Comparison of ENCODE assay signal across 10 mouse cellular contexts in genomic region chr12:76530580-76531139, GRCm38 (mm10). TPM values are rescaled to one million over a fixed set of nuclear protein-coding genes. Genes with fewer than 3 reads are reported as not detected.
DNase-seq lines count a peak whose midpoint lies in the region; ATAC-seq lines count a peak whose summit lies in the region.
"Had no signal": no experiment of that assay in that cellular context is flagged by ENCODE, and none has a peak within 500 bp of the region (broad histone marks: within the 10 kb centered on the region; RNA-seq: fewer than 3 reads in every experiment).

Plekhg3 (plus strand) TSS chr12:76530891.

- H3K9me3 ChIP-seq in liver, embryonic 16.5 days (replicated peaks; ENCODE audit: control insufficient read depth, low read length), result no peaks in the 10 kb centered on the region

- H3K27ac ChIP-seq in liver, embryonic 16.5 days (ENCODE audit: low read length), result peak within 1 kb of the TSS; percentile 60

- no peak for ATAC-seq in granulocyte monocyte progenitor cell, adult 5-6 weeks (replicated peaks; ENCODE audit: poor library complexity, severe bottlenecking)
- ATAC-seq in liver, embryonic 16.5 days (ENCODE audit: low read depth), result no peak

- peaks cover 11% of the 10 kb centered on the region for H3K4me1 ChIP-seq in liver, embryonic 16.5 days (ENCODE audit: control insufficient read depth, low read depth, low read length)

- peaks cover 55% of the 10 kb centered on the region for H3K27me3 ChIP-seq in liver, embryonic 16.5 days (ENCODE audit: control insufficient read depth, insufficient read depth, low read depth, low read length)

- H3K36me3 ChIP-seq in liver, embryonic 16.5 days (ENCODE audit: control insufficient read depth, insufficient read depth), result no peaks in the 10 kb centered on the region

- H3K4me3 ChIP-seq in liver, embryonic 16.5 days (ENCODE audit: low read depth, low read length), result no peak within 1 kb of the TSS
- H3K4me3 ChIP-seq: erythroblast, embryonic 14.5 days had no signal

- peak within 1 kb of the TSS; percentile 2; the same call in 1 of the 2 replicates for H3K4me2 ChIP-seq in liver, embryonic 16.5 days (ENCODE audit: low read depth, low read length)

- WGBS in liver, embryonic 16.5 days (ENCODE audit: insufficient replicate concordance), result 48% methylated on average over 6 of the region's 6 CpGs

- H3K9ac ChIP-seq in liver, embryonic 16.5 days (ENCODE audit: low read depth, low read length), result no peak within 1 kb of the TSS

- DNase-seq in layer of hippocampus, postnatal 14 days (ENCODE audit: low spot score in 2 of 2), result no peak
- DNase-seq in layer of hippocampus, adult 9-11 months, result no peak
- no peak for DNase-seq in adrenal gland, postnatal 25 days
- no peak for DNase-seq in cerebellum, adult 9-11 months
- DNase-seq in lung, postnatal 14 days, result no peak
- DNase-seq: kidney, adult 9 months; thymus, adult 18-20 months had no signal

RNA-seq across cellular contexts. Expression of gene Plekhg3, which starts in this region (rescaled TPM):
- total RNA-seq in layer of hippocampus, postnatal 14 days (2021), result 10 to 100 TPM; 16.1 to 18.6 TPM
- total RNA-seq in adrenal gland, postnatal 25 days (2021), result 12.2 and 14.7 TPM in 2 replicates
- total RNA-seq in granulocyte monocyte progenitor cell, adult 5-6 weeks (2014; fragmentation: Nextera tagmentation), result 19.6 and 20.5 TPM in 2 replicates
- total RNA-seq in granulocyte monocyte progenitor cell, adult 5-6 weeks (2017), result 13.3 and 15.6 TPM in 2 replicates
- 4.2 and 5.5 TPM in 2 replicates for polyA plus RNA-seq in liver, embryonic 16.5 days (2015; fragmentation: Nextera tagmentation; extraction: Ambion mirVana)
